Mouse (Mus musculus): ENCODE results near the gene Slc36a4. TPM values are rescaled to one million over a fixed set of nuclear protein-coding genes. Genes with fewer than 3 reads are reported as not detected.
A peak's percentile ranks its signal among the peaks of the same experiment; 100 is the strongest.

Gene Slc36a4
- total and polyA plus RNA-seq, 3 experiments, result 6.6 to 9.2 (median 9.0) TPM

DNA sequence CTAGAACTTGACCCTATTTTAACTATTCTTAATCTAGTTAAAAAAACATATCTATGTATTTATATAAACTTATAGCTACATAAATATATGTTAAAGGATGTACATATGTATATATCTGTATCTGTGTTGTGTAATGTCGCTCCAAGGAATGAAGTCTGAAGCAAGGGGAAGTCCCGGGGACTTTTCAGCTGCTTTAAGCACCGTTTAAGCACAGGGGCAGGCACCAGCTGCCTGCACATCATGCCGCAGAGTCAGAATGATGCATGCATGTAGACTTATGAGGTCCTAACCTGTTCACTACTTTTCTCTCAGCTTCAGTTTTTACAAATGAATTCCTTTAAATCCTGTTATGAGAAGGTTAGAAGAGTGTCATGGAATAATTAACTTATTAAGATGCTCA is 5.3 kb downstream of the Slc36a4 start (continued):
- no peak for TF ChIP-seq JUN (IDR thresholded peaks at IDR 0.05; ENCODE audit: insufficient read depth, low read depth, low read length)
- TF ChIP-seq TBP (conservative IDR thresholded peaks at IDR 0.05; ENCODE audit: low read depth, low read length), result 0 out of 2 replicates have a peak, but pooled peaks have one; percentile 40
- no peak; the same call in 1 of the 2 replicates for TF ChIP-seq RAD21 (IDR thresholded peaks at IDR 0.05; ENCODE audit: low read depth, low read length)
- no peak for TF ChIP-seq SIN3A (IDR thresholded peaks at IDR 0.05; ENCODE audit: low read length)
- no peak for TF ChIP-seq PAX5 (IDR thresholded peaks at IDR 0.05; ENCODE audit: low read length)
- 0 out of 2 replicates have a peak, but pooled peaks have one; percentile 16 for TF ChIP-seq CHD2 (IDR thresholded peaks at IDR 0.05; ENCODE audit: low read length)
- peak; percentile 79 for TF ChIP-seq BHLHE40 (IDR thresholded peaks at IDR 0.05; ENCODE audit: low read depth, low read length)
- no peak; the same call in 1 of the 2 replicates for TF ChIP-seq HCFC1 (IDR thresholded peaks at IDR 0.05; ENCODE audit: low read depth, low read length)
- no peak for TF ChIP-seq RCOR1 (conservative IDR thresholded peaks at IDR 0.05; ENCODE audit: low read depth, low read length)
- peak; percentile 65; the same call in 1 of the 2 replicates for TF ChIP-seq MXI1 (IDR thresholded peaks at IDR 0.05; ENCODE audit: low read depth, low read length)

DNA sequence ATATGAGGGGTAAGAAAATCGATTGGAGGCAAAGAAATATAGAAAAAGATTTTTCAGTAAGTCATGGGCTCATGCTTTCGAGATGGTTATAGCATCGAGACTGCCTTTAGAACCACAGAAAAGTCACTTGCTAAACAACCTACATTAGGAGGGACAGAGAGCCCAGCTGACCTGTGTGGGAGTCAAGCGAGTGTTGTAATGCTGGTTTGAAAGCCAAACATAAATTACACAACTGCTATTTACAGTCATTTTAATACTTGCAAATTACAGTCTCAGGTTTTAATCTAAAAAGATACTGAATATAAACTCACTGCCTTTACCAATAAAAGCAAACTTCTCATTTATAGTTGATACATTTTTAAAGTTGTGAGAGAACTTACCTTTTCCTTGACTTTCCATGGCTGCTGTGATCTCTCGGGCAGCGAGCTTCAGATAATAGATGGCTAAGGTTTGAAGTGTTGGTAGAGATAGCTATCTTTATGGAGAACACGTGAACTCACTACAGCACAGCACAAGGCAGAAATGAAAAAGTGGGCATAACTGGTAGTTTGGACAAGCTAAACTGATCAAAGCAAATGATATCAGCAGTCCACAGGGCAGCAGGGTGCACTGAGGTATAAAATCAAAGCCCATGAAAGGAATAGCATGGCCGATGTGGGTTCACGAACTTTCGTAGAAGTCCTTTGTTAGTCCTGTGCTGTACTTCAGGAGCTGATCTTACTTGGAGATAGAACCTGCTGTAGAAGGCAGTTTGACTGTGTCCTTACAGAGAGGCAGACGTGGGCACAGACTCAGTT is 5.9 kb downstream of the Slc36a4 start:
- dilution Hi-C loops (cut with MboI; ENCODE audit: extremely low pct_ligation_motif_present, extremely low pct_unique_long_range_greater_than_20kb, low sequenced_read_pairs) (no loop called here), in situ Hi-C loops (cut with MboI; ENCODE audit: low pct_ligation_motif_present, low pct_unique_long_range_greater_than_20kb, low sequenced_read_pairs) (no loop called here)
- TF ChIP-seq SIN3A (IDR thresholded peaks at IDR 0.05; ENCODE audit: low read length) (no peak), ZKSCAN1 (IDR thresholded peaks at IDR 0.05; ENCODE audit: borderline replicate concordance, low read depth, low read length) (no peak), MYC (IDR thresholded peaks at IDR 0.05; ENCODE audit: low read depth, low read length) (no peak), CTCF (conservative IDR thresholded peaks at IDR 0.05 in 1 of 2, IDR thresholded peaks at IDR 0.05 in 1 of 2; ENCODE audit: low read depth in 2 of 2, low read length in 2 of 2) (no peak), MEF2A (IDR thresholded peaks at IDR 0.05; ENCODE audit: borderline replicate concordance, low read depth, low read length) (no peak), E2F4 (IDR thresholded peaks at IDR 0.05; ENCODE audit: insufficient replicate concordance, low read depth, low read length) (no peak), ZMIZ1 (IDR thresholded peaks at IDR 0.05; ENCODE audit: low read depth, low read length) (no peak), USF1 (IDR thresholded peaks at IDR 0.05; ENCODE audit: low read depth, low read length) (no peak), UBTF (IDR thresholded peaks at IDR 0.05; ENCODE audit: low read depth, low read length) (no peak), ETS1 (conservative IDR thresholded peaks at IDR 0.05; ENCODE audit: low read depth, low read length) (no peak), ZC3H11A (IDR thresholded peaks at IDR 0.05; ENCODE audit: low read depth, low read length) (no peak), ZNF384 (IDR thresholded peaks at IDR 0.05; ENCODE audit: low read depth, low read length) (no peak), POLR2AphosphoS2 (IDR thresholded peaks at IDR 0.05; ENCODE audit: low read depth, low read length) (no peak), MAFK (IDR thresholded peaks at IDR 0.05; ENCODE audit: insufficient replicate concordance, low read length) (no peak)
- Histone ChIP-seq H3K9ac (ENCODE audit: insufficient read depth, low read depth) (0 out of 2 replicates have a peak overlapping the region, but pooled peaks have one; percentile 23), H3K4me3 (replicated peaks in 1 of 3; ENCODE audit: low read depth in 2 of 3, low read length in 2 of 3, poor library complexity in 1 of 3) (no peak overlapping the region), H3K36me3 (replicated peaks in 1 of 2; ENCODE audit: control insufficient read depth in 1 of 2, insufficient read depth in 1 of 2, low read length in 1 of 2) (peaks cover 0 to 5% of the 10 kb centered on the region in 2 experiments), H3K9me3 (replicated peaks; ENCODE audit: low read length) (no peaks in the 10 kb centered on the region), H3K27me3 (replicated peaks) (no peaks in the 10 kb centered on the region), H3K4me1 (ENCODE audit: control insufficient read depth in 1 of 2, insufficient read depth in 2 of 2) (peaks cover 36 to 81% of the 10 kb centered on the region in 2 experiments), H3K27ac (ENCODE audit: insufficient read depth, low read depth) (peak overlapping the region; percentile 74; the same call in 1 of the 2 replicates), H3K79me2 (replicated peaks; ENCODE audit: control insufficient read depth, extremely low read depth, insufficient read depth, poor library complexity, severe bottlenecking) (peaks cover 4% of the 10 kb centered on the region), H3K4me2 (ENCODE audit: insufficient read depth, low read depth, poor library complexity, severe bottlenecking) (peak overlapping the region; percentile 75)
- DNase-seq (ENCODE audit: extremely low read depth), result no peak

Measured in CH12.LX (cell line).